Mouse (Mus musculus): ENCODE measurements around the gene Cdc42bpg. TPM values are rescaled to one million over a fixed set of nuclear protein-coding genes. Genes with fewer than 3 reads are reported as not detected.

The Cdc42bpg gene
- polyA plus RNA-seq, 1 experiment from 2014 or later: 1.1 TPM

GRCm38 (mm10) chr19:6364317-6364725, 58.1 kb downstream of the Cdc42bpg start:
- WGBS: under 1% methylated on average over 55 of the region's 55 CpGs
- H3K27me3 ChIP-seq (ENCODE audit: control insufficient read depth, insufficient read depth, low read depth, low read length): no peaks in the 10 kb centered on the region

GRCm38 (mm10) chr19:6364842-6365241, 58.6 kb downstream of the Cdc42bpg start:
- Histone ChIP-seq H3K27me3 (ENCODE audit: control insufficient read depth, insufficient read depth, low read depth, low read length) (no peaks in the 10 kb centered on the region), H3K4me1 (replicated peaks; ENCODE audit: control insufficient read depth, insufficient read depth, low read length) (peaks cover 16% of the 10 kb centered on the region), H3K36me3 (ENCODE audit: control insufficient read depth, insufficient read depth, low read length) (peaks cover 28% of the 10 kb centered on the region), H3K9ac (ENCODE audit: low read length) (peak overlapping the region; percentile 99), H3K4me2 (ENCODE audit: low read depth, low read length) (peak overlapping the region; percentile 95), H3K4me3 (ENCODE audit: low read length) (peak overlapping the region; percentile 99), H3K27ac (ENCODE audit: low read length) (peak overlapping the region; percentile 99; the same call in 1 of the 2 replicates), H3K9me3 (ENCODE audit: control insufficient read depth, low read length) (no peaks in the 10 kb centered on the region)
- 0% methylated on average over 2 of the region's 2 CpGs for WGBS
- ATAC-seq (ENCODE audit: low read depth): no peak

More at GRCm38 (mm10) chr19:6364317-6364725, 58.1 kb downstream of the Cdc42bpg start:
- Histone ChIP-seq H3K9ac (ENCODE audit: low read length) (peak overlapping the region; percentile 99), H3K4me3 (ENCODE audit: low read length) (peak overlapping the region; percentile 99), H3K9me3 (ENCODE audit: control insufficient read depth, low read length) (no peaks in the 10 kb centered on the region), H3K4me2 (ENCODE audit: low read depth, low read length) (peak overlapping the region; percentile 95), H3K27ac (ENCODE audit: low read length) (peak overlapping the region; percentile 99), H3K4me1 (replicated peaks; ENCODE audit: control insufficient read depth, insufficient read depth, low read length) (peaks cover 16% of the 10 kb centered on the region), H3K36me3 (ENCODE audit: control insufficient read depth, insufficient read depth, low read length) (peaks cover 24% of the 10 kb centered on the region)
- ATAC-seq (ENCODE audit: low read depth): peak; percentile 13; the same call in 1 of the 2 replicates

- Histone ChIP-seq H3K27ac (ENCODE audit: low read length) (no peak overlapping the region), H3K4me3 (ENCODE audit: low read length) (no peak overlapping the region), H3K4me1 (replicated peaks; ENCODE audit: control insufficient read depth, insufficient read depth, low read length) (peaks cover 5% of the 10 kb centered on the region), H3K4me2 (ENCODE audit: low read depth, low read length) (no peak overlapping the region), H3K27me3 (ENCODE audit: control insufficient read depth, insufficient read depth, low read depth, low read length) (no peaks in the 10 kb centered on the region), H3K36me3 (ENCODE audit: control insufficient read depth, insufficient read depth, low read length) (peaks cover 62% of the 10 kb centered on the region), H3K9ac (ENCODE audit: low read length) (no peak overlapping the region), H3K9me3 (ENCODE audit: control insufficient read depth, low read length) (no peaks in the 10 kb centered on the region)
- ATAC-seq (ENCODE audit: low read depth): no peak
- 79% methylated on average over 2 of the region's 2 CpGs for WGBS
Observed at GRCm38 (mm10) chr19:6370175-6370574, 63.9 kb downstream of the Cdc42bpg start.

- H3K4me2 ChIP-seq (ENCODE audit: low read depth, low read length): no peak overlapping the region
- 73% methylated on average over 3 of the region's 3 CpGs for WGBS
- no peak for ATAC-seq (ENCODE audit: low read depth)
- peaks cover 66% of the 10 kb centered on the region for H3K36me3 ChIP-seq (ENCODE audit: control insufficient read depth, insufficient read depth, low read length)
- H3K27ac ChIP-seq (ENCODE audit: low read length): no peak overlapping the region
- H3K4me3 ChIP-seq (ENCODE audit: low read length): no peak overlapping the region
- H3K27me3 ChIP-seq (ENCODE audit: control insufficient read depth, insufficient read depth, low read depth, low read length): no peaks in the 10 kb centered on the region
- H3K9ac ChIP-seq (ENCODE audit: low read length): no peak overlapping the region
- H3K9me3 ChIP-seq (ENCODE audit: control insufficient read depth, low read length): no peaks in the 10 kb centered on the region
- H3K4me1 ChIP-seq (replicated peaks; ENCODE audit: control insufficient read depth, insufficient read depth, low read length): no peaks in the 10 kb centered on the region
Observed at GRCm38 (mm10) chr19:6372433-6372832, 66.2 kb downstream of the Cdc42bpg start.

GRCm38 (mm10) chr19:6373539-6374400, 67.5 kb downstream of the Cdc42bpg start:
- no peak overlapping the region for H3K9ac ChIP-seq (ENCODE audit: low read length)
- ATAC-seq (ENCODE audit: low read depth): peak; percentile 32; the same call in 1 of the 2 replicates

GRCm38 (mm10) chr19:6374571-6374970, 68.3 kb downstream of the Cdc42bpg start:
- 97% methylated on average over 10 of the region's 10 CpGs for WGBS

More at GRCm38 (mm10) chr19:6373539-6374400, 67.5 kb downstream of the Cdc42bpg start:
- H3K4me1 ChIP-seq (replicated peaks; ENCODE audit: control insufficient read depth, insufficient read depth, low read length): no peaks in the 10 kb centered on the region
- H3K36me3 ChIP-seq (ENCODE audit: control insufficient read depth, insufficient read depth, low read length): peaks cover 75% of the 10 kb centered on the region
- no peaks in the 10 kb centered on the region for H3K27me3 ChIP-seq (ENCODE audit: control insufficient read depth, insufficient read depth, low read depth, low read length)
- whole genome bisulfite sequencing: 61% methylated on average over 12 of the region's 12 CpGs
- no peak overlapping the region for H3K4me2 ChIP-seq (ENCODE audit: low read depth, low read length)
- H3K27ac ChIP-seq (ENCODE audit: low read length): no peak overlapping the region
- H3K9me3 ChIP-seq (ENCODE audit: control insufficient read depth, low read length): no peaks in the 10 kb centered on the region
- H3K4me3 ChIP-seq (ENCODE audit: low read length): no peak overlapping the region

More at GRCm38 (mm10) chr19:6374571-6374970, 68.3 kb downstream of the Cdc42bpg start:
- no peaks in the 10 kb centered on the region for H3K27me3 ChIP-seq (ENCODE audit: control insufficient read depth, insufficient read depth, low read depth, low read length)
- no peaks in the 10 kb centered on the region for H3K4me1 ChIP-seq (replicated peaks; ENCODE audit: control insufficient read depth, insufficient read depth, low read length)
- H3K27ac ChIP-seq (ENCODE audit: low read length): no peak overlapping the region
- no peaks in the 10 kb centered on the region for H3K9me3 ChIP-seq (ENCODE audit: control insufficient read depth, low read length)
- ATAC-seq (ENCODE audit: low read depth): no peak
- peaks cover 76% of the 10 kb centered on the region for H3K36me3 ChIP-seq (ENCODE audit: control insufficient read depth, insufficient read depth, low read length)
- H3K4me3 ChIP-seq (ENCODE audit: low read length): no peak overlapping the region
- H3K4me2 ChIP-seq (ENCODE audit: low read depth, low read length): no peak overlapping the region
- H3K9ac ChIP-seq (ENCODE audit: low read length): no peak overlapping the region

MicroRNA genes within 50 kb of the gene (microRNA counts, 519-probe panel; counts per million panel counts)
- microRNA mmu-miR-192: 2,151 counts per million, percentile 37 among the panel's probes with 10 or more counts

Small RNAs within 50 kb of the gene (microRNA-seq; reads per million reads assigned to microRNA genes)
- gene Mir192 (82.2 reads per million, percentile 49 among the genes with 10 or more reads in this experiment), gene Mir194-2 (47.0 reads per million, percentile 41 among the genes with 10 or more reads in this experiment), gene Mir6989 (not detected)

Other genes with a start within 250 kb of the Cdc42bpg start
- 72.9 and 74.6 TPM in 2 replicates for gene Mrpl49, start 248.7 kb upstream of the Cdc42bpg start, polyA plus RNA-seq (2015; fragmentation: Nextera tagmentation; extraction: Ambion mirVana)
- 757 and 774 TPM in 2 replicates for gene Fau, start 248.6 kb upstream of the Cdc42bpg start, polyA plus RNA-seq (2015; fragmentation: Nextera tagmentation; extraction: Ambion mirVana)
- gene Znhit2, start 245.3 kb upstream of the Cdc42bpg start, polyA plus RNA-seq (2015; fragmentation: Nextera tagmentation; extraction: Ambion mirVana): 26.2 and 28.6 TPM in 2 replicates
- 12.1 and 19.6 TPM in 2 replicates for gene Tm7sf2, start 238.1 kb upstream of the Cdc42bpg start, polyA plus RNA-seq (2015; fragmentation: Nextera tagmentation; extraction: Ambion mirVana)
- gene Vps51, start 229.2 kb upstream of the Cdc42bpg start, polyA plus RNA-seq (2015; fragmentation: Nextera tagmentation; extraction: Ambion mirVana): 67.4 and 77.5 TPM in 2 replicates
- gene Tmem262, start 226.4 kb upstream of the Cdc42bpg start, polyA plus RNA-seq (2015; fragmentation: Nextera tagmentation; extraction: Ambion mirVana): not detected in 2 replicates
- gene Gm28374, start 224.2 kb upstream of the Cdc42bpg start, polyA plus RNA-seq (2015; fragmentation: Nextera tagmentation; extraction: Ambion mirVana): 1.4 and 1.5 TPM in 2 replicates
- 69.1 and 71.8 TPM in 2 replicates for gene Zfpl1, start 221.5 kb upstream of the Cdc42bpg start, polyA plus RNA-seq (2015; fragmentation: Nextera tagmentation; extraction: Ambion mirVana)
- gene Cdca5, start 221.5 kb upstream of the Cdc42bpg start, polyA plus RNA-seq (2015; fragmentation: Nextera tagmentation; extraction: Ambion mirVana): 40.5 and 42.8 TPM in 2 replicates
- not detected in 2 replicates for gene AC131692.1, start 212.0 kb upstream of the Cdc42bpg start, polyA plus RNA-seq (2015; fragmentation: Nextera tagmentation; extraction: Ambion mirVana)
- 0.29 and 0.94 TPM in 2 replicates for gene Naaladl1, start 200.7 kb upstream of the Cdc42bpg start, polyA plus RNA-seq (2015; fragmentation: Nextera tagmentation; extraction: Ambion mirVana)
- gene Sac3d1, start 187.8 kb upstream of the Cdc42bpg start, polyA plus RNA-seq (2015; fragmentation: Nextera tagmentation; extraction: Ambion mirVana): 32.5 and 36.4 TPM in 2 replicates
- 33.4 and 35.1 TPM in 2 replicates for gene Snx15, start 178.2 kb upstream of the Cdc42bpg start, polyA plus RNA-seq (2015; fragmentation: Nextera tagmentation; extraction: Ambion mirVana)
- 0.31 and 0.96 TPM in 2 replicates for gene Batf2, start 165.5 kb upstream of the Cdc42bpg start, polyA plus RNA-seq (2015; fragmentation: Nextera tagmentation; extraction: Ambion mirVana)
- 95.2 and 95.7 TPM in 2 replicates for gene Arl2, start 164.9 kb upstream of the Cdc42bpg start, polyA plus RNA-seq (2015; fragmentation: Nextera tagmentation; extraction: Ambion mirVana)
- not detected in 2 replicates for gene Majin, start 122.1 kb upstream of the Cdc42bpg start, polyA plus RNA-seq (2015; fragmentation: Nextera tagmentation; extraction: Ambion mirVana)
- gene Gpha2, start 80.1 kb upstream of the Cdc42bpg start, polyA plus RNA-seq (2015; fragmentation: Nextera tagmentation; extraction: Ambion mirVana): 0.63 and 0.88 TPM in 2 replicates
- gene Ppp2r5b, start 70.6 kb upstream of the Cdc42bpg start, polyA plus RNA-seq (2015; fragmentation: Nextera tagmentation; extraction: Ambion mirVana): 17.8 and 20.2 TPM in 2 replicates
- 10.3 and 12.6 TPM in 2 replicates for gene Atg2a, start 64.8 kb upstream of the Cdc42bpg start, polyA plus RNA-seq (2015; fragmentation: Nextera tagmentation; extraction: Ambion mirVana)
- 77.9 and 81.6 TPM in 2 replicates for gene Ehd1, start 29.7 kb upstream of the Cdc42bpg start, polyA plus RNA-seq (2015; fragmentation: Nextera tagmentation; extraction: Ambion mirVana)
- 70.9 and 76.9 TPM in 2 replicates for gene Men1, start 28.5 kb downstream of the Cdc42bpg start, polyA plus RNA-seq (2015; fragmentation: Nextera tagmentation; extraction: Ambion mirVana)
- gene Map4k2, start 34.7 kb downstream of the Cdc42bpg start, polyA plus RNA-seq (2015; fragmentation: Nextera tagmentation; extraction: Ambion mirVana): 24.8 and 27.6 TPM in 2 replicates
- 120 and 132 TPM in 2 replicates for gene Sf1, start 57.2 kb downstream of the Cdc42bpg start, polyA plus RNA-seq (2015; fragmentation: Nextera tagmentation; extraction: Ambion mirVana)
- gene Pygm, start 77.9 kb downstream of the Cdc42bpg start, polyA plus RNA-seq (2015; fragmentation: Nextera tagmentation; extraction: Ambion mirVana): 28.6 and 36.1 TPM in 2 replicates
- 93.7 and 111 TPM in 2 replicates for gene Rasgrp2, start 92.9 kb downstream of the Cdc42bpg start, polyA plus RNA-seq (2015; fragmentation: Nextera tagmentation; extraction: Ambion mirVana)
- gene Nrxn2, start 112.3 kb downstream of the Cdc42bpg start, polyA plus RNA-seq (2015; fragmentation: Nextera tagmentation; extraction: Ambion mirVana): 0.88 and 1.0 TPM in 2 replicates
- not detected in 2 replicates for gene Slc22a12, start 236.6 kb downstream of the Cdc42bpg start, polyA plus RNA-seq (2015; fragmentation: Nextera tagmentation; extraction: Ambion mirVana)

Data from lung, embryonic 16.5 days (tissue).